Mouse (Mus musculus): ENCODE data around the gene Rasa3. TPM values are rescaled to one million over a fixed set of nuclear protein-coding genes. Genes with fewer than 3 reads are reported as not detected.
A peak's percentile ranks its signal among the peaks of the same experiment; 100 is the strongest.

Rasa3 gene
- polyA plus RNA-seq, 1 experiment from 2014 or later = 33.2 TPM

DNA sequence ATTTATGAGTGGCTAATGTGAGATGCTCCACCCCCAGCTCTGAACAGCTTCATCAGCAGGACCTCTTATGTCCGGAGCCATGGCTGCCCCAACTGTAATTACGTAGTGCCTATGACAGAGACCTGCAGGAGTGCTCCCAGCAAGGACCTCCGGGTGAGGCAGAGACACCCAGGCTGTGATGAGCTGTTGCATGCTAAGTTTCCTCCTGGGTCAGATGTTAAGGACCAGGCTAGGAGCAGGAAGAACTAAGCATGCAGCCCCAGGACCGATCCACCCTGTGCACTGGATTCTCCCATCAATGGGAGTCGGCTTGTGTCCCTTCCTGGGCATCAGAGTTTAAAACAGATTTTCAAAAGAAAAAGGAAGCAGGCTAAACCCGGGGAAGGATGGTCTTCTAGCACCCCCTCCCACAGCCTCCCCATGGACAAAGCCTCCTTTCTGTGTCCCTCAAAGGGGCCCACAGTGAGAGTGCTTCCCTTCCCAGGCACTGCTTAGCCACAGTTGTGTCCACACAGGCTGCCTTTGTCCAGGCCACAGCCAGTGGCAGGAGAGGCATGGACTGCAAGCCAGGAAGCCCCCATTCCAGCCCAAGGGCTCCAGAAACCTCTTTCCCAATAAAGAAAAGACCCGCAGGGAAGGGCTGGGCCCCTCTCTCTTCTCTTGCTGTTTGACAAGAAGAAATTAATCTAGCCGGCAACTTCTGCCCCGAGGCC is 54.2 kb downstream of the Rasa3 start:
- Histone ChIP-seq H3K9me3 (replicated peaks; ENCODE audit: control insufficient read depth, low read length, poor library complexity, severe bottlenecking) (no peaks in the 10 kb centered on the region), H3K36me3 (ENCODE audit: control insufficient read depth, insufficient read depth, low read length) (no peaks in the 10 kb centered on the region), H3K4me1 (ENCODE audit: control insufficient read depth, insufficient read depth, low read length) (peaks cover 14% of the 10 kb centered on the region), H3K4me3 (ENCODE audit: low read depth, low read length) (no peak overlapping the region), H3K27ac (ENCODE audit: low read length) (peak overlapping the region; percentile 77), H3K9ac (ENCODE audit: low read depth, low read length) (0 out of 2 replicates have a peak overlapping the region, but pooled peaks have one; percentile 10), H3K27me3 (ENCODE audit: control insufficient read depth, insufficient read depth, low read depth, low read length) (no peaks in the 10 kb centered on the region), H3K4me2 (ENCODE audit: low read length) (no peak overlapping the region)
- WGBS = 22% methylated on average over 9 of the region's 9 CpGs
- ATAC-seq = peak; percentile 90

DNA sequence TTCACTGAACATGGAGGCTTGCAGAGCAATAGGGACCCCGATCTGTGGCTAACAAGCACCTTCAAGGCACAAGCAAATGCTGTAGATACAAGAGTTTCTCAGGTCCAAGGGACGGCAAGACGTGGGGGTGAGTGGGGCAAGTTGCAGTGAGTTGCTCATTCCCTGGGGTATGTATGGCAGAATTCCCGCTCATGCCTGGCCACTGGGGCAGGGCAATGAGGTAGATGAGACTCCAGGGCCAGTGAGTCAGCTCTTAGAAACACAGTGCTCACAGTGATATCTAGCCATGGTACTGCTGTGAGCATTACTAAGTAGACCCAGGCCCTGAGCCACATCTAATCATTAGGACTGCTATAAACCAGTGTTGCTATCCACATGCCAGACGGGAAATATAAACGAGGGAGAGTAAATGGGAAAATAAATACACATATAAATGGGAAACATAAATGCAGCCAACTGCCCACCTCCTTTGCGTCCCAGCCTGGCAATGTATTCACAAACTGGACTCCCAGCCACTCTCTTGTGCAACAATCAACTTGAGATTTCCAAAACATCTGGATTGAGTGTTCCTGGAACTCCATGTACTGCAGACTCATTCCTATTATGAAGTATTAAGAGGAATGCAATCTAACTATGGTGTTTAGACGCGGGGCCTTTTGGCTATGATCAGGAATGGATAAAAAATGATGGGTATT is 57.0 kb downstream of the Rasa3 start:
- ATAC-seq = no peak
- H3K36me3 ChIP-seq (ENCODE audit: control insufficient read depth, insufficient read depth, low read length) = no peaks in the 10 kb centered on the region
- H3K4me3 ChIP-seq (ENCODE audit: low read depth, low read length) = no peak overlapping the region
- no peaks in the 10 kb centered on the region for H3K27me3 ChIP-seq (ENCODE audit: control insufficient read depth, insufficient read depth, low read depth, low read length)
- no peaks in the 10 kb centered on the region for H3K9me3 ChIP-seq (replicated peaks; ENCODE audit: control insufficient read depth, low read length, poor library complexity, severe bottlenecking)
- peaks cover 14% of the 10 kb centered on the region for H3K4me1 ChIP-seq (ENCODE audit: control insufficient read depth, insufficient read depth, low read length)
- H3K27ac ChIP-seq (ENCODE audit: low read length) = no peak overlapping the region
- no peak overlapping the region for H3K4me2 ChIP-seq (ENCODE audit: low read length)
- H3K9ac ChIP-seq (ENCODE audit: low read depth, low read length) = no peak overlapping the region
- 95% methylated on average over 9 of the region's 9 CpGs for WGBS

DNA sequence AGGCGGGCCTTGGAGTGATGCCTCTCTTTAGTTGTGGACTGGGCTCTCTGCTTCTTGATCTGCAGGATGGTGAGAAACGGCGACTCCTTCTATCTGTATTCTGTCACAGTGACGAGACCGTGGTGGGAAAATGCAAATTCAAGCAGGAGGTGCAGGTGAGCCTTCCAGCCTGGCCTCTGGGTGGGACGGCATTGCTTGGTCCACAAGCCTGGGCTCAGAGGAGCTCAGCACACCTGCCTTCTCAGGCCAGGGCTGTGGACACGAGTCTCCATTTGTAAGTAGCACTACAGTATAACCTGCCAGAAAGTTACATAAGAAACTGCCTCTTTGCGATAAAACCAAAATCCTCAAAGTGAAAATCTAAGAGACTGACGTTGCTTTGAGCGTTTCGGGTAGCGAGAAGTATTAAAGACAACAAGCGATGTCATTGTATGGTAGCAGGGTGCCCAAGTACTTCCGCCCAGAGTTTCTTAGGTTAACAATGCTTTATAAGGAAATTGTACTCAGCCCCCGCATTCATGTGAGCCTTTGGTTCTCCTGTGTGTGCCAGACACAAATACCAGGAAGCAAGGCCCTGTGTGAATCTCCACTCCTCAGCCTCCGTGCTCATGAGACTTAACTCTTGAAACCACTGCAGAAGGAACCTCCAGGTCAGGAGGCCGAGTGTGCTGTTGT is 60.4 kb downstream of the Rasa3 start:
- peaks cover 11% of the 10 kb centered on the region for H3K36me3 ChIP-seq (ENCODE audit: control insufficient read depth, insufficient read depth, low read length)
- H3K4me2 ChIP-seq (ENCODE audit: low read length) = no peak overlapping the region
- no peak overlapping the region for H3K4me3 ChIP-seq (ENCODE audit: low read depth, low read length)
- no peaks in the 10 kb centered on the region; the same call in 1 of the 2 replicates for H3K4me1 ChIP-seq (ENCODE audit: control insufficient read depth, insufficient read depth, low read length)
- H3K27me3 ChIP-seq (ENCODE audit: control insufficient read depth, insufficient read depth, low read depth, low read length) = no peaks in the 10 kb centered on the region
- no peaks in the 10 kb centered on the region for H3K9me3 ChIP-seq (replicated peaks; ENCODE audit: control insufficient read depth, low read length, poor library complexity, severe bottlenecking)
- no peak for ATAC-seq
- WGBS = 91% methylated on average over 17 of the region's 17 CpGs
- no peak overlapping the region for H3K27ac ChIP-seq (ENCODE audit: low read length)
- H3K9ac ChIP-seq (ENCODE audit: low read depth, low read length) = no peak overlapping the region

DNA sequence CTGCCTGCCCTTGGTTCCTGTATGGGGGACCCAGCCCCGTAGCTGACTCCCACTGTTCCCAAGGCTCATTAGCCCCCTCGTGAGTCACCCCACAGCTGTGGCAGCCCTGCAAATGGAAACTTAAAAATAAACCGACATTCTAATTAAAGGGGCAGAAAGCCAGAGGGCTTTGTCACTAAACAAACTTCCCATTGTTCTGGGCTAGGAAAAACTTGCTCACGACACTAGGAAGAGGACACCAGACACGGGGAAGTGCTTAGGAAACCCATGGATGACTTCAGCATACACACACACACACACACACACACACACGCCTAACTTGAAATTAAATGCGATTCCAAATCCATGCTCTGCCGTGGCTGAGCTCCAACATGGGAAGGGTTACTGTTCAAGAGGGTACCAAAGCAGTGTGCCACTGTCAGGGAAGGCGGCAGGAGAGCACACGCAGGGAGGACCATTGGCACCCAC is 62.4 kb downstream of the Rasa3 start:
- 0 out of 2 replicates have a peak, but pooled peaks have one; percentile 21 for ATAC-seq
- H3K4me3 ChIP-seq (ENCODE audit: low read depth, low read length) = no peak overlapping the region
- peaks cover 11% of the 10 kb centered on the region for H3K36me3 ChIP-seq (ENCODE audit: control insufficient read depth, insufficient read depth, low read length)
- H3K27me3 ChIP-seq (ENCODE audit: control insufficient read depth, insufficient read depth, low read depth, low read length) = no peaks in the 10 kb centered on the region
- no peaks in the 10 kb centered on the region for H3K9me3 ChIP-seq (replicated peaks; ENCODE audit: control insufficient read depth, low read length, poor library complexity, severe bottlenecking)
- H3K9ac ChIP-seq (ENCODE audit: low read depth, low read length) = no peak overlapping the region
- 56% methylated on average over 10 of the region's 10 CpGs for whole genome bisulfite sequencing
- H3K4me1 ChIP-seq (ENCODE audit: control insufficient read depth, insufficient read depth, low read length) = no peaks in the 10 kb centered on the region
- no peak overlapping the region for H3K4me2 ChIP-seq (ENCODE audit: low read length)
- H3K27ac ChIP-seq (ENCODE audit: low read length) = no peak overlapping the region

DNA sequence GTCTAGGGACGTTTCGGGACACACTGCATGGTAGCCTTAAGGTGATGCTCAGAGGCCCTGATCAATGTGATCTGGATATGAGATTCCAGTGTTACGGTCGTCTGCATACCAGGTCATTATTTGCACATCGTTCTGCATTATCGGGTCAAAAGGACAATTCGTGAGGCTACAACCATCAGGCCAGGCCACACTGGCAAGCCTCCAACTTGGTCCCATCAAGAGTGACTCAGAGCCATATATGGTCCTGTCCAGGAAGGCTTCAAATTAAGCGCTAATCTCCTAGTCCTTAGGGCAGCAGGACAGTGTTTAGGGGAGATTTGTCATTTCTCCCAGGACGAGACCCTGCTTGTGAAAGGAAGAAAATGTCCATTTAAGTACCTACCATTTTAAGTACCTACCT is 63.3 kb downstream of the Rasa3 start:
- H3K9ac ChIP-seq (ENCODE audit: low read depth, low read length) = no peak overlapping the region
- no peak overlapping the region for H3K4me3 ChIP-seq (ENCODE audit: low read depth, low read length)
- no peak for ATAC-seq
- peaks cover 11% of the 10 kb centered on the region for H3K36me3 ChIP-seq (ENCODE audit: control insufficient read depth, insufficient read depth, low read length)
- no peak overlapping the region for H3K4me2 ChIP-seq (ENCODE audit: low read length)
- no peaks in the 10 kb centered on the region for H3K4me1 ChIP-seq (ENCODE audit: control insufficient read depth, insufficient read depth, low read length)
- H3K27ac ChIP-seq (ENCODE audit: low read length) = no peak overlapping the region
- WGBS = 93% methylated on average over 9 of the region's 9 CpGs
- H3K27me3 ChIP-seq (ENCODE audit: control insufficient read depth, insufficient read depth, low read depth, low read length) = no peaks in the 10 kb centered on the region
- H3K9me3 ChIP-seq (replicated peaks; ENCODE audit: control insufficient read depth, low read length, poor library complexity, severe bottlenecking) = no peaks in the 10 kb centered on the region

DNA sequence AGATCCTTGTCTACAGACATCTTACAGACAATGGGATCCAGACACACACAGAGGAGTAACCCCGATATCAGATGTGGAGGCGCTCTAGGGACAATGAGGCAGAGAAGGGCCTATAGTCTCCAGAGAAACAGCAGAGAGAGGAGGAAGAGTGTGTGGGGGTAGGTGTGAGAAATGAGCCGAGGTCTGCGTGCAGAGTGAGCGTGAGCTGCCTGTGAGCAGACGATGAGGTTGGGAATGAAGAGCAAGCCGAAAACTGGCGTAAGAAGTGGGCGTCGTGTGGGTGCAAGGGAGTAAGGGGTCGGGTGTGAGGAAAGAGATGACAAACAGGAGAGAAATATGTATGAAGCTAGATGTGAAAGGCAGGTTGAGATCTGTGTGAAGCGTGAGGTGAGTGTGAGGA is 65.7 kb downstream of the Rasa3 start:
- WGBS = 93% methylated on average over 12 of the region's 12 CpGs
- Histone ChIP-seq H3K27me3 (ENCODE audit: control insufficient read depth, insufficient read depth, low read depth, low read length) (no peaks in the 10 kb centered on the region), H3K4me3 (ENCODE audit: low read depth, low read length) (no peak overlapping the region), H3K4me2 (ENCODE audit: low read length) (no peak overlapping the region), H3K27ac (ENCODE audit: low read length) (no peak overlapping the region), H3K36me3 (ENCODE audit: control insufficient read depth, insufficient read depth, low read length) (peaks cover 11% of the 10 kb centered on the region), H3K9me3 (replicated peaks; ENCODE audit: control insufficient read depth, low read length, poor library complexity, severe bottlenecking) (no peaks in the 10 kb centered on the region), H3K9ac (ENCODE audit: low read depth, low read length) (no peak overlapping the region), H3K4me1 (ENCODE audit: control insufficient read depth, insufficient read depth, low read length) (no peaks in the 10 kb centered on the region)
- ATAC-seq = no peak

DNA sequence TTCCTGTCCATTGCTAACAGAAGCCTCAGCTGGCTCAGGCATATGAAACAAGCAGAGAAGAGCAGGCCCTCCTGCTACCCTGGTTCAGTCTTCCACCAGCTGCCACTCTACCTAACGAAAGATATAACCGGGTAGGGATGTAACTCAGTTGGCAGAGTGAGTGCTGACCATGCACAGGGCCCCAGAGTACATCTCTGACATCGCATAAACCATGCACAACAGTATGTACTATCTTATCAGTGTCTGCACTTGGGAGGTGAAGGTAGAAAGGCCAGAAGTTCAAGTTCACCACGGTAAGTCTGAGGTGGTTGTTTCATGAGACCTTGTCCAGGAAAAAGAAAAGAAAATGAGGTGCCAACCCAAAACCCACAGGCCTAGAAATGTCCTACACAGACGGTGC is 67.4 kb downstream of the Rasa3 start:
- no peak overlapping the region for H3K9ac ChIP-seq (ENCODE audit: low read depth, low read length)
- no peaks in the 10 kb centered on the region for H3K4me1 ChIP-seq (ENCODE audit: control insufficient read depth, insufficient read depth, low read length)
- no peak overlapping the region for H3K4me2 ChIP-seq (ENCODE audit: low read length)
- H3K9me3 ChIP-seq (replicated peaks; ENCODE audit: control insufficient read depth, low read length, poor library complexity, severe bottlenecking) = no peaks in the 10 kb centered on the region
- no peak overlapping the region for H3K27ac ChIP-seq (ENCODE audit: low read length)
- H3K4me3 ChIP-seq (ENCODE audit: low read depth, low read length) = no peak overlapping the region
- H3K27me3 ChIP-seq (ENCODE audit: control insufficient read depth, insufficient read depth, low read depth, low read length) = no peaks in the 10 kb centered on the region
- peaks cover 11% of the 10 kb centered on the region for H3K36me3 ChIP-seq (ENCODE audit: control insufficient read depth, insufficient read depth, low read length)
- no peak for ATAC-seq
- 95% methylated on average over 5 of the region's 5 CpGs for WGBS

DNA sequence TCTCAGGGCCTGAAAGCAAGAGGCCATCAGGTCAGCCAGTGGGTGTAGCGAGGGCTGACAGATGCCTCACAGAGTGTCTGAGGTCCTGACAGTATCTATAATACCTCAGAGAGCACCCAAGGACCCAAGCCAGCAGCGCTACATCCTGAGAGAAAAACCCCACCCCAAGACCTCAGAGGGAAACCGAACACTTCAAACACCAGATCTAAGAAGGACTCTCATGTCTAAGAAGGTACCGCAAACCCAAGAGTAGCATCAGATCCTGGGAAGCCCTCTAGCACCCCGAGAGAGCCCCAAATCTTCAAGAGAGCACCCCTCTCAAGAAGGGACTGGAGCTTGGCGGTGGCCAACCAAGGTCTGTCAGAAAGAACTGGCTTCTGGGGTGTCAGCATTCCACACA is 68.5 kb downstream of the Rasa3 start:
- Histone ChIP-seq H3K9me3 (replicated peaks; ENCODE audit: control insufficient read depth, low read length, poor library complexity, severe bottlenecking) (no peaks in the 10 kb centered on the region), H3K4me2 (ENCODE audit: low read length) (no peak overlapping the region), H3K27ac (ENCODE audit: low read length) (no peak overlapping the region), H3K9ac (ENCODE audit: low read depth, low read length) (no peak overlapping the region), H3K4me1 (ENCODE audit: control insufficient read depth, insufficient read depth, low read length) (no peaks in the 10 kb centered on the region), H3K4me3 (ENCODE audit: low read depth, low read length) (no peak overlapping the region), H3K36me3 (ENCODE audit: control insufficient read depth, insufficient read depth, low read length) (peaks cover 8% of the 10 kb centered on the region), H3K27me3 (ENCODE audit: control insufficient read depth, insufficient read depth, low read depth, low read length) (no peaks in the 10 kb centered on the region)
- WGBS = 90% methylated on average over 6 of the region's 6 CpGs
- no peak for ATAC-seq
